Mouse (Mus musculus) heart, embryonic 13.5 days (tissue): Measurements from ENCODE around the gene Mtg2. TPM values are rescaled to one million over a fixed set of nuclear protein-coding genes. Genes with fewer than 3 reads are reported as not detected.

Source experiments
- ATAC-seq: fragments of 200-750 bp; cut with Nextera tagmentation; 2 replicates; pipeline ENCODE4 v1.8.0; 2017; ENCODE audit warnings: moderate TSS enrichment; ENCODE audit not compliant: insufficient number of reproducible peaks, low FRiP score, low TSS enrichment; ENCODE audit errors: extremely low read depth
- H3K27ac ChIP-seq: fragments of 300-500 bp; sonication (generic); replicated peaks from 2 replicates; pipeline ENCODE4 v1.5.1; 2015; ENCODE audit warnings: moderate library complexity, mild to moderate bottlenecking, inconsistent platforms
- H3K27me3 ChIP-seq: fragments of 300-500 bp; sonication (generic); replicated peaks from 2 replicates; pipeline ENCODE4 v1.6.1; 2015; ENCODE audit warnings: mild to moderate bottlenecking, inconsistent platforms
- H3K36me3 ChIP-seq: fragments of 300-500 bp; sonication (generic); 2 replicates; pipeline ENCODE4 v1.6.1; 2015; ENCODE audit warnings: mild to moderate bottlenecking, inconsistent platforms
- H3K4me1 ChIP-seq: fragments of 300-500 bp; sonication (generic); 2 replicates; pipeline ENCODE4 v1.6.1; 2015; ENCODE audit warnings: inconsistent platforms
- H3K4me2 ChIP-seq: fragments of 300-500 bp; sonication (generic); 2 replicates; pipeline ENCODE4 v1.6.1; 2015; ENCODE audit warnings: inconsistent platforms, mild to moderate bottlenecking, moderate library complexity
- H3K4me3 ChIP-seq: fragments of 300-500 bp; sonication (generic); 2 replicates; pipeline ENCODE4 v1.5.1; 2015; ENCODE audit warnings: moderate library complexity, mild to moderate bottlenecking, inconsistent platforms
- H3K9ac ChIP-seq: fragments of 300-500 bp; sonication (generic); 2 replicates; pipeline ENCODE4 v1.6.1; 2015; ENCODE audit warnings: inconsistent platforms, mild to moderate bottlenecking, moderate library complexity
- H3K9me3 ChIP-seq: fragments of 300-500 bp; sonication (generic); 2 replicates; pipeline ENCODE4 v1.6.1; 2016; ENCODE audit warnings: inconsistent platforms
- WGBS: fragments of 180-500 bp; shearing (Covaris S2); methylation state at CpG from one replicate; pipeline ENCODE4 v1.1.7; 2015; ENCODE audit warnings: mixed read lengths; 5-methylcytosine and 5-hydroxymethylcytosine counted together
- polyA plus RNA-seq: library from polyadenylated mRNA; unstranded; fragments of >200 nt; fragmentation: Nextera tagmentation; extraction: Ambion mirVana; gene quantifications from 2 replicates; pipeline ENCODE4 v1.2.1, GENCODE M21; 2015

Mtg2 gene
- polyA plus RNA-seq, 1 experiment from 2014 or later, result 23.9 TPM

- WGBS, result 40% methylated on average over 6 of the region's 6 CpGs
- H3K9ac ChIP-seq, result peak overlapping the region; percentile 96
- H3K27ac ChIP-seq, result no peak overlapping the region
- H3K4me2 ChIP-seq, result peak overlapping the region; percentile 84
- peaks cover 31% of the 10 kb centered on the region for H3K4me1 ChIP-seq
- peaks cover 44% of the 10 kb centered on the region for H3K36me3 ChIP-seq
- ATAC-seq, result no peak
- H3K9me3 ChIP-seq, result no peaks in the 10 kb centered on the region
- no peaks in the 10 kb centered on the region for H3K27me3 ChIP-seq
- H3K4me3 ChIP-seq, result peak overlapping the region; percentile 99
Observed at GRCm38 (mm10) chr2:180040406-180040805, 30.0 kb upstream of the Mtg2 start.

- H3K4me2 ChIP-seq, result peak overlapping the region; percentile 84
- H3K27me3 ChIP-seq, result no peaks in the 10 kb centered on the region
- peak overlapping the region; percentile 92 for H3K27ac ChIP-seq
- H3K36me3 ChIP-seq, result peaks cover 31% of the 10 kb centered on the region
- H3K9me3 ChIP-seq, result no peaks in the 10 kb centered on the region
- peak; percentile 33; the same call in 1 of the 2 replicates for ATAC-seq
- peak overlapping the region; percentile 99 for H3K4me3 ChIP-seq
- peak overlapping the region; percentile 96 for H3K9ac ChIP-seq
- H3K4me1 ChIP-seq, result peaks cover 31% of the 10 kb centered on the region
- under 1% methylated on average over 66 of the region's 66 CpGs for WGBS
Observed at GRCm38 (mm10) chr2:180041577-180042255, 28.7 kb upstream of the Mtg2 start.

- Histone ChIP-seq H3K4me2 (peak within 1 kb of the TSS; percentile 84), H3K4me3 (peak within 1 kb of the TSS; percentile 99), H3K4me1 (peaks cover 31% of the 10 kb centered on the region), H3K9me3 (no peaks in the 10 kb centered on the region), H3K36me3 (peaks cover 24% of the 10 kb centered on the region), H3K9ac (peak within 1 kb of the TSS; percentile 96), H3K27me3 (no peaks in the 10 kb centered on the region), H3K27ac (peak within 1 kb of the TSS; percentile 92)
- peak; percentile 86 for ATAC-seq
- under 1% methylated on average over 78 of the region's 78 CpGs for WGBS
Observed at GRCm38 (mm10) chr2:180042256-180042857, 28.0 kb upstream of the Mtg2 start, which contains the start of the genes Psma7 and Ss18l1. TSS of gene Psma7 (minus strand) at chr2:180042433. TSS of gene Ss18l1 (plus strand) at chr2:180042509.

GRCm38 (mm10) chr2:180042858-180043515, 27.4 kb upstream of the Mtg2 start:
- H3K4me1 ChIP-seq, result peaks cover 31% of the 10 kb centered on the region
- ATAC-seq, result peak; percentile 31; the same call in 1 of the 2 replicates
- peak overlapping the region; percentile 84 for H3K4me2 ChIP-seq
- under 1% methylated on average over 66 of the region's 66 CpGs for whole genome bisulfite sequencing
- H3K36me3 ChIP-seq, result peaks cover 24% of the 10 kb centered on the region
- H3K27me3 ChIP-seq, result no peaks in the 10 kb centered on the region
- no peaks in the 10 kb centered on the region for H3K9me3 ChIP-seq
- peak overlapping the region; percentile 96 for H3K9ac ChIP-seq
- peak overlapping the region; percentile 92 for H3K27ac ChIP-seq
- peak overlapping the region; percentile 99 for H3K4me3 ChIP-seq

- H3K4me2 ChIP-seq, result no peak overlapping the region
- no peak overlapping the region for H3K27ac ChIP-seq
- H3K36me3 ChIP-seq, result peaks cover 6% of the 10 kb centered on the region; the same call in 1 of the 2 replicates
- no peak for ATAC-seq
- H3K9me3 ChIP-seq, result no peaks in the 10 kb centered on the region
- H3K4me3 ChIP-seq, result no peak overlapping the region
- H3K4me1 ChIP-seq, result peaks cover 24% of the 10 kb centered on the region
- WGBS, result 46% methylated on average over 4 of the region's 4 CpGs
- no peaks in the 10 kb centered on the region for H3K27me3 ChIP-seq
- no peak overlapping the region for H3K9ac ChIP-seq
Observed at GRCm38 (mm10) chr2:180045283-180045682, 25.1 kb upstream of the Mtg2 start.

- H3K9ac ChIP-seq, result no peak overlapping the region
- no peaks in the 10 kb centered on the region for H3K9me3 ChIP-seq
- H3K4me2 ChIP-seq, result no peak overlapping the region
- no peaks in the 10 kb centered on the region for H3K27me3 ChIP-seq
- ATAC-seq, result no peak
- H3K4me1 ChIP-seq, result peaks cover 16% of the 10 kb centered on the region
- H3K4me3 ChIP-seq, result no peak overlapping the region
- H3K36me3 ChIP-seq, result peaks cover 7% of the 10 kb centered on the region; the same call in 1 of the 2 replicates
- no peak overlapping the region for H3K27ac ChIP-seq
- WGBS, result 84% methylated on average over 3 of the region's 3 CpGs
Observed at GRCm38 (mm10) chr2:180047580-180047979, 22.8 kb upstream of the Mtg2 start.

GRCm38 (mm10) chr2:180047980-180048635, 22.3 kb upstream of the Mtg2 start:
- no peak overlapping the region for H3K9ac ChIP-seq
- H3K4me3 ChIP-seq, result no peak overlapping the region
- H3K9me3 ChIP-seq, result no peaks in the 10 kb centered on the region
- H3K27ac ChIP-seq, result no peak overlapping the region
- peaks cover 12% of the 10 kb centered on the region for H3K36me3 ChIP-seq
- no peak overlapping the region for H3K4me2 ChIP-seq
- no peak for ATAC-seq
- peaks cover 15% of the 10 kb centered on the region for H3K4me1 ChIP-seq
- H3K27me3 ChIP-seq, result no peaks in the 10 kb centered on the region
- 88% methylated on average over 18 of the region's 18 CpGs for WGBS

- H3K4me3 ChIP-seq, result no peak overlapping the region
- H3K9ac ChIP-seq, result no peak overlapping the region
- peaks cover 3% of the 10 kb centered on the region; the same call in 1 of the 2 replicates for H3K4me1 ChIP-seq
- peaks cover 40% of the 10 kb centered on the region for H3K36me3 ChIP-seq
- no peaks in the 10 kb centered on the region for H3K9me3 ChIP-seq
- 22% methylated on average over 5 of the region's 5 CpGs for WGBS
- H3K27ac ChIP-seq, result no peak overlapping the region
- no peak for ATAC-seq
- H3K27me3 ChIP-seq, result no peaks in the 10 kb centered on the region
- no peak overlapping the region for H3K4me2 ChIP-seq
Observed at GRCm38 (mm10) chr2:180050986-180051385, 19.4 kb upstream of the Mtg2 start.

GRCm38 (mm10) chr2:180051986-180052733, 18.2 kb upstream of the Mtg2 start:
- Histone ChIP-seq H3K4me3 (no peak overlapping the region), H3K27ac (no peak overlapping the region), H3K9me3 (no peaks in the 10 kb centered on the region), H3K4me2 (no peak overlapping the region), H3K4me1 (peaks cover 3% of the 10 kb centered on the region; the same call in 1 of the 2 replicates), H3K27me3 (no peaks in the 10 kb centered on the region), H3K36me3 (peaks cover 51% of the 10 kb centered on the region), H3K9ac (no peak overlapping the region)
- WGBS, result 85% methylated on average over 14 of the region's 14 CpGs
- ATAC-seq, result no peak

GRCm38 (mm10) chr2:180053001-180053400, 17.4 kb upstream of the Mtg2 start:
- Histone ChIP-seq H3K36me3 (peaks cover 54% of the 10 kb centered on the region), H3K27me3 (no peaks in the 10 kb centered on the region), H3K9ac (no peak overlapping the region), H3K9me3 (no peaks in the 10 kb centered on the region), H3K4me2 (no peak overlapping the region), H3K4me1 (peaks cover 3% of the 10 kb centered on the region; the same call in 1 of the 2 replicates), H3K27ac (no peak overlapping the region), H3K4me3 (no peak overlapping the region)
- WGBS, result 93% methylated on average over 9 of the region's 9 CpGs
- no peak for ATAC-seq
